Mouse (Mus musculus) megakaryocyte, embryonic 14.5 days (primary cell): ENCODE results near the gene Tle3.

Experiments used
- FLI1 ChIP-seq: IDR thresholded peaks from 2 replicates; pipeline ENCODE4 v1.6.1; 2012; ENCODE audit warnings: low read length, inconsistent platforms, mixed read lengths
- GATA1 ChIP-seq: IDR thresholded peaks from 3 replicates; pipeline ENCODE4 v1.6.1; 2012; ENCODE audit warnings: mixed read lengths, low read length, inconsistent platforms, borderline replicate concordance

DNA sequence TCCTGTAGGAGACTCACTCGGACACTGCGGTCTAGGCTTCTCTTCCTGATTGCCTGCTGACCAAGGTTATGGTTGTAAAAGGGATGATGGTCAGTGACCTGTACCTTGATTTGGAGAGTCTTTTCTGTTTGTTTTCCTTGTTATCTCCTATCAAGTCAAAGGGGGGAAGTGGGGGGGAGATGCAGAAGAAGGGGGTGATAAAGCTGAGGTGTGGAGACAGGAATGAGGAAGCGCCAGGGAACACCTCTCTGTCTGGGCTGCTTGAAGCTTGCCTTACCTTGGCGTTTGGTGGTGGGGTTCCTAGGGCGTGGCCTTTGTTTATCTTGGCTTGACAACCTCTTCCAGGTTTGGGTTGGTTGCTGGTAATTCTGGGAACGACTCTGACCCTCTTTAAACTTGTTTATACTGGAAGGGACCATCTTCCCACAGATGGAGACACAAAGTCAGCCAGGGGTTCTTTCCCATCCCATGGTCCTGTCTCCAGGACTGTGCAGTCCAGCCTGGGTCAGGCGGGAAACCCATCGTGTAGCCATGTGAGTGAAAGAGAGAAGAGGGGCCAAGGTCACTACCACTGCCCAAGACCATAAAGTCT is 10.5 kb downstream of the Tle3 start:
- TF ChIP-seq GATA1 (no peak), FLI1 (no peak)
